Mouse (Mus musculus): ENCODE data around the gene Tlr6. TPM values are rescaled to one million over a fixed set of nuclear protein-coding genes. Genes with fewer than 3 reads are reported as not detected.

The Tlr6 gene
- polyA plus RNA-seq (2012; fragmentation: generic; extraction: Trizol): 0.87 TPM
- long read RNA-seq, experiment 1, partial matches to known transcripts: 0 of 2 reads
- long read RNA-seq, experiment 1, other reads (novel, unspliced or antisense): 2 of 2 reads
- long read RNA-seq, experiment 2, partial matches to known transcripts: 0 of 5 reads
- long read RNA-seq, experiment 2, other reads (novel, unspliced or antisense): 1 of 5 reads

- TF ChIP-seq MYOG (IDR thresholded peaks at IDR 0.05; ENCODE audit: control insufficient read depth, extremely low read depth, insufficient read length): no peak
- TF ChIP-seq CTCF (IDR thresholded peaks at IDR 0.05; ENCODE audit: control insufficient read depth, insufficient read depth, insufficient read length): peak; percentile 16
- no peak for TF ChIP-seq CEBPB (IDR thresholded peaks at IDR 0.05; ENCODE audit: low read depth)
- Histone ChIP-seq H3K27me3 (ENCODE audit: control insufficient read depth, insufficient read depth, insufficient read length) (no peaks in the 10 kb centered on the region), H3ac (ENCODE audit: control insufficient read depth, insufficient read length, low read depth) (peak within 1 kb of the TSS; percentile 52), H3K79me3 (ENCODE audit: low read depth) (no peaks in the 10 kb centered on the region), H3K36me3 (ENCODE audit: control insufficient read depth, insufficient read depth) (no peaks in the 10 kb centered on the region), H3K79me2 (ENCODE audit: control insufficient read depth, insufficient read depth) (no peaks in the 10 kb centered on the region), H3K4me3 (ENCODE audit: insufficient read depth, poor library complexity, severe bottlenecking) (peak within 1 kb of the TSS; percentile 21)
These were observed at the start of gene Tlr6 for GRCm38 (mm10) chr5:64959843-64960230. Gene Tlr6 (minus strand): TSS chr5:64960097.

- TF ChIP-seq MAX (IDR thresholded peaks at IDR 0.05): no peak
- no peak for TF ChIP-seq MYOG (IDR thresholded peaks at IDR 0.05; ENCODE audit: control insufficient read depth, extremely low read depth, insufficient read length)
- TF ChIP-seq FOSL1 (IDR thresholded peaks at IDR 0.05; ENCODE audit: insufficient read depth, low read length, poor library complexity, severe bottlenecking): no peak
- no peak for TF ChIP-seq USF1 (IDR thresholded peaks at IDR 0.05; ENCODE audit: low read depth)
- no peak for TF ChIP-seq CEBPB (IDR thresholded peaks at IDR 0.05; ENCODE audit: low read depth)
- no peak for TF ChIP-seq CTCF (IDR thresholded peaks at IDR 0.05; ENCODE audit: control insufficient read depth, insufficient read depth, insufficient read length)
- TF ChIP-seq MYOD1 (IDR thresholded peaks at IDR 0.05; ENCODE audit: control insufficient read depth, insufficient read length, low read depth): no peak
- no peak overlapping the region for H3ac ChIP-seq (ENCODE audit: control insufficient read depth, insufficient read length, low read depth)
- H3K79me2 ChIP-seq (ENCODE audit: control insufficient read depth, insufficient read depth): no peaks in the 10 kb centered on the region
- H3K4me3 ChIP-seq (ENCODE audit: insufficient read depth, poor library complexity, severe bottlenecking): no peak overlapping the region
- H3K27me3 ChIP-seq (ENCODE audit: control insufficient read depth, insufficient read depth, insufficient read length): no peaks in the 10 kb centered on the region
- H3K36me3 ChIP-seq (ENCODE audit: control insufficient read depth, insufficient read depth): peaks cover 17% of the 10 kb centered on the region
- no peaks in the 10 kb centered on the region for H3K79me3 ChIP-seq (ENCODE audit: low read depth)
These were observed 46.2 kb upstream of the Tlr6 start for GRCm38 (mm10) chr5:65006011-65006491.

GRCm38 (mm10) chr5:65005251-65005650 is 45.4 kb upstream of the Tlr6 start:
- H3K27me3 ChIP-seq (ENCODE audit: control insufficient read depth, insufficient read depth, insufficient read length): no peaks in the 10 kb centered on the region
- H3K4me3 ChIP-seq (ENCODE audit: insufficient read depth, poor library complexity, severe bottlenecking): no peak overlapping the region
- TF ChIP-seq MYOD1 (IDR thresholded peaks at IDR 0.05; ENCODE audit: control insufficient read depth, insufficient read length, low read depth) (no peak), FOSL1 (IDR thresholded peaks at IDR 0.05; ENCODE audit: insufficient read depth, low read length, poor library complexity, severe bottlenecking) (no peak), USF1 (IDR thresholded peaks at IDR 0.05; ENCODE audit: low read depth) (no peak), MYOG (IDR thresholded peaks at IDR 0.05; ENCODE audit: control insufficient read depth, extremely low read depth, insufficient read length) (no peak), CEBPB (IDR thresholded peaks at IDR 0.05; ENCODE audit: low read depth) (no peak), CTCF (IDR thresholded peaks at IDR 0.05; ENCODE audit: control insufficient read depth, insufficient read depth, insufficient read length) (no peak), MAX (IDR thresholded peaks at IDR 0.05) (no peak)
- no peaks in the 10 kb centered on the region for H3K79me3 ChIP-seq (ENCODE audit: low read depth)
- no peak overlapping the region for H3ac ChIP-seq (ENCODE audit: control insufficient read depth, insufficient read length, low read depth)
- no peaks in the 10 kb centered on the region for H3K79me2 ChIP-seq (ENCODE audit: control insufficient read depth, insufficient read depth)
- peaks cover 11% of the 10 kb centered on the region for H3K36me3 ChIP-seq (ENCODE audit: control insufficient read depth, insufficient read depth)

- TF ChIP-seq MAX (IDR thresholded peaks at IDR 0.05) (no peak), FOSL1 (IDR thresholded peaks at IDR 0.05; ENCODE audit: insufficient read depth, low read length, poor library complexity, severe bottlenecking) (no peak), USF1 (IDR thresholded peaks at IDR 0.05; ENCODE audit: low read depth) (no peak), CTCF (IDR thresholded peaks at IDR 0.05; ENCODE audit: control insufficient read depth, insufficient read depth, insufficient read length) (no peak), MYOD1 (IDR thresholded peaks at IDR 0.05; ENCODE audit: control insufficient read depth, insufficient read length, low read depth) (no peak), MYOG (IDR thresholded peaks at IDR 0.05; ENCODE audit: control insufficient read depth, extremely low read depth, insufficient read length) (no peak), CEBPB (IDR thresholded peaks at IDR 0.05; ENCODE audit: low read depth) (no peak)
- H3ac ChIP-seq (ENCODE audit: control insufficient read depth, insufficient read length, low read depth): no peak overlapping the region
- no peak overlapping the region for H3K4me3 ChIP-seq (ENCODE audit: insufficient read depth, poor library complexity, severe bottlenecking)
- no peaks in the 10 kb centered on the region for H3K79me3 ChIP-seq (ENCODE audit: low read depth)
- H3K36me3 ChIP-seq (ENCODE audit: control insufficient read depth, insufficient read depth): peaks cover 2% of the 10 kb centered on the region
- no peaks in the 10 kb centered on the region for H3K79me2 ChIP-seq (ENCODE audit: control insufficient read depth, insufficient read depth)
- H3K27me3 ChIP-seq (ENCODE audit: control insufficient read depth, insufficient read depth, insufficient read length): no peaks in the 10 kb centered on the region
These were observed 44.1 kb upstream of the Tlr6 start for GRCm38 (mm10) chr5:65003946-65004535.

GRCm38 (mm10) chr5:65002940-65003824 is 43.3 kb upstream of the Tlr6 start:
- no peaks in the 10 kb centered on the region for H3K79me3 ChIP-seq (ENCODE audit: low read depth)
- TF ChIP-seq USF1 (IDR thresholded peaks at IDR 0.05; ENCODE audit: low read depth) (no peak), MYOD1 (IDR thresholded peaks at IDR 0.05; ENCODE audit: control insufficient read depth, insufficient read length, low read depth) (no peak), MAX (IDR thresholded peaks at IDR 0.05) (no peak), CTCF (IDR thresholded peaks at IDR 0.05; ENCODE audit: control insufficient read depth, insufficient read depth, insufficient read length) (no peak), FOSL1 (IDR thresholded peaks at IDR 0.05; ENCODE audit: insufficient read depth, low read length, poor library complexity, severe bottlenecking) (no peak), MYOG (IDR thresholded peaks at IDR 0.05; ENCODE audit: control insufficient read depth, extremely low read depth, insufficient read length) (no peak), CEBPB (IDR thresholded peaks at IDR 0.05; ENCODE audit: low read depth) (no peak)
- H3K36me3 ChIP-seq (ENCODE audit: control insufficient read depth, insufficient read depth): no peaks in the 10 kb centered on the region
- no peaks in the 10 kb centered on the region for H3K27me3 ChIP-seq (ENCODE audit: control insufficient read depth, insufficient read depth, insufficient read length)
- H3K4me3 ChIP-seq (ENCODE audit: insufficient read depth, poor library complexity, severe bottlenecking): no peak overlapping the region
- H3K79me2 ChIP-seq (ENCODE audit: control insufficient read depth, insufficient read depth): no peaks in the 10 kb centered on the region
- no peak overlapping the region for H3ac ChIP-seq (ENCODE audit: control insufficient read depth, insufficient read length, low read depth)

All from C2C12 (cell line).